Mouse (Mus musculus) limb, embryonic 11.5 days (tissue): ENCODE measurements around the gene Dkkl1. TPM values are rescaled to one million over a fixed set of nuclear protein-coding genes. Genes with fewer than 3 reads are reported as not detected.

Experiments used
- ATAC-seq: fragments of 200-750 bp; cut with Nextera tagmentation; 2 replicates; pipeline ENCODE4 v1.8.0; 2017; ENCODE audit warnings: low read depth; ENCODE audit not compliant: insufficient number of reproducible peaks, low FRiP score, low TSS enrichment
- DNase-seq: peaks from one replicate; pipeline ENCODE4 v3.0.0-alpha.2; 2015; ENCODE audit warnings: low spot score
- H3K27ac ChIP-seq: fragments of 300-500 bp; sonication (generic); replicated peaks from 2 replicates; pipeline ENCODE4 v1.5.1; 2014; ENCODE audit warnings: low read depth, mild to moderate bottlenecking, low read length
- H3K27me3 ChIP-seq: fragments of 300-500 bp; sonication (generic); 2 replicates; pipeline ENCODE4 v1.6.1; 2014; ENCODE audit warnings: mild to moderate bottlenecking, low read length, mixed read lengths; ENCODE audit not compliant: control insufficient read depth, insufficient read depth
- H3K36me3 ChIP-seq: fragments of 300-500 bp; sonication (generic); 2 replicates; pipeline ENCODE4 v1.6.1; 2014; ENCODE audit warnings: mild to moderate bottlenecking, low read length, moderate library complexity, mixed read lengths; ENCODE audit not compliant: control insufficient read depth, insufficient read depth
- H3K4me1 ChIP-seq: fragments of 300-500 bp; sonication (generic); 2 replicates; pipeline ENCODE4 v1.6.1; 2014; ENCODE audit warnings: low read length, mixed read lengths; ENCODE audit not compliant: control insufficient read depth, insufficient read depth
- H3K4me2 ChIP-seq: fragments of 300-500 bp; sonication (generic); 2 replicates; pipeline ENCODE4 v1.6.1; 2014; ENCODE audit warnings: low read depth, mild to moderate bottlenecking, moderate library complexity; ENCODE audit not compliant: severe bottlenecking
- H3K4me3 ChIP-seq: fragments of 300-500 bp; sonication (generic); 2 replicates; pipeline ENCODE4 v1.5.1; 2014; ENCODE audit warnings: low read depth, low read length
- H3K9ac ChIP-seq: fragments of 300-500 bp; sonication (generic); 2 replicates; pipeline ENCODE4 v1.6.1; 2014; ENCODE audit warnings: mild to moderate bottlenecking, low read length
- H3K9me3 ChIP-seq: fragments of 300-500 bp; sonication (generic); 2 replicates; pipeline ENCODE4 v1.6.1; 2016; ENCODE audit warnings: low read length; ENCODE audit not compliant: control insufficient read depth
- WGBS: fragments of 180-500 bp; shearing (Covaris S2); extraction: QIAGEN DNeasy Blood & Tissue Kit; methylation state at CpG from one replicate; pipeline ENCODE4 v1.1.7; 2014; 5-methylcytosine and 5-hydroxymethylcytosine counted together
- polyA plus RNA-seq: library from polyadenylated mRNA; unstranded; fragments of >200 nt; fragmentation: Nextera tagmentation; extraction: Ambion mirVana; gene quantifications from 2 replicates; pipeline ENCODE4 v1.2.1, GENCODE M21; 2014

The Dkkl1 gene
- polyA plus RNA-seq, 1 experiment from 2014 or later = 0.60 TPM

GRCm38 (mm10) chr7:45164833-45165232 is 47.1 kb downstream of the Dkkl1 start:
- no peak for DNase-seq
- Histone ChIP-seq H3K27ac (no peak overlapping the region), H3K9ac (no peak overlapping the region), H3K4me1 (0 out of 2 replicates have a peak, but pooled peaks cover 3% of the 10 kb centered on the region), H3K4me3 (no peak overlapping the region), H3K9me3 (peaks cover 9% of the 10 kb centered on the region), H3K27me3 (peaks cover 71% of the 10 kb centered on the region), H3K4me2 (no peak overlapping the region), H3K36me3 (0 out of 2 replicates have a peak, but pooled peaks cover 3% of the 10 kb centered on the region)
- WGBS = 67% methylated on average over 5 of the region's 5 CpGs
- ATAC-seq = no peak

- no peak within 1 kb of the TSS for H3K27ac ChIP-seq
- H3K4me2 ChIP-seq = peak within 1 kb of the TSS; percentile 70
- 0 out of 2 replicates have a peak within 1 kb of the TSS, but pooled peaks have one; percentile 2 for H3K9ac ChIP-seq
- DNase-seq (peak; percentile 54), ATAC-seq (no peak)
- 0 out of 2 replicates have a peak, but pooled peaks cover 3% of the 10 kb centered on the region for H3K36me3 ChIP-seq
- H3K4me1 ChIP-seq = 0 out of 2 replicates have a peak, but pooled peaks cover 3% of the 10 kb centered on the region
- H3K9me3 ChIP-seq = no peaks in the 10 kb centered on the region; the same call in 1 of the 2 replicates
- peaks cover 63% of the 10 kb centered on the region for H3K27me3 ChIP-seq
- peak within 1 kb of the TSS; percentile 30 for H3K4me3 ChIP-seq
- 4% methylated on average over 19 of the region's 41 CpGs for WGBS
Observed at GRCm38 (mm10) chr7:45163735-45164490, 48.0 kb downstream of the Dkkl1 start, which contains the start of gene Slc17a7. Gene Slc17a7, plus strand, starts transcription at chr7:45163949.

GRCm38 (mm10) chr7:45162996-45163615 is 48.8 kb downstream of the Dkkl1 start:
- 70% methylated on average over 9 of the region's 9 CpGs for WGBS
- H3K4me2 ChIP-seq = no peak overlapping the region
- no peak for ATAC-seq

GRCm38 (mm10) chr7:45162551-45162950 is 49.4 kb downstream of the Dkkl1 start:
- 0 out of 2 replicates have a peak, but pooled peaks cover 3% of the 10 kb centered on the region for H3K4me1 ChIP-seq
- no peak overlapping the region for H3K9ac ChIP-seq
- peak overlapping the region; percentile 62 for H3K4me2 ChIP-seq
- no peak overlapping the region for H3K27ac ChIP-seq
- peaks cover 49% of the 10 kb centered on the region for H3K27me3 ChIP-seq
- DNase-seq (no peak), ATAC-seq (no peak; the same call in 1 of the 2 replicates)
- peak overlapping the region; percentile 25 for H3K4me3 ChIP-seq
- H3K36me3 ChIP-seq = peaks cover 5% of the 10 kb centered on the region; the same call in 1 of the 2 replicates
- H3K9me3 ChIP-seq = no peaks in the 10 kb centered on the region; the same call in 1 of the 2 replicates
- 25% methylated on average over 6 of the region's 6 CpGs for WGBS

More at GRCm38 (mm10) chr7:45162996-45163615, 48.8 kb downstream of the Dkkl1 start:
- Histone ChIP-seq H3K4me3 (no peak overlapping the region), H3K27ac (no peak overlapping the region), H3K9me3 (no peaks in the 10 kb centered on the region; the same call in 1 of the 2 replicates), H3K36me3 (0 out of 2 replicates have a peak, but pooled peaks cover 3% of the 10 kb centered on the region), H3K4me1 (0 out of 2 replicates have a peak, but pooled peaks cover 3% of the 10 kb centered on the region), H3K9ac (no peak overlapping the region), H3K27me3 (peaks cover 55% of the 10 kb centered on the region)
- DNase-seq = no peak

GRCm38 (mm10) chr7:45161612-45162473 is 50.1 kb downstream of the Dkkl1 start:
- peaks cover 5% of the 10 kb centered on the region; the same call in 1 of the 2 replicates for H3K36me3 ChIP-seq
- peak overlapping the region; percentile 62 for H3K4me2 ChIP-seq
- H3K27ac ChIP-seq = no peak overlapping the region
- peaks cover 43% of the 10 kb centered on the region for H3K27me3 ChIP-seq
- ATAC-seq = peak; percentile 84
- 0 out of 2 replicates have a peak, but pooled peaks cover 3% of the 10 kb centered on the region for H3K4me1 ChIP-seq
- H3K9me3 ChIP-seq = no peaks in the 10 kb centered on the region; the same call in 1 of the 2 replicates
- 6% methylated on average over 34 of the region's 35 CpGs for WGBS
- H3K9ac ChIP-seq = no peak overlapping the region
- H3K4me3 ChIP-seq = peak overlapping the region; percentile 25
- DNase-seq = peak; percentile 93

GRCm38 (mm10) chr7:45160866-45161265 is 51.1 kb downstream of the Dkkl1 start:
- Histone ChIP-seq H3K4me3 (no peak overlapping the region), H3K4me1 (0 out of 2 replicates have a peak, but pooled peaks cover 3% of the 10 kb centered on the region), H3K27ac (no peak overlapping the region), H3K9ac (no peak overlapping the region), H3K9me3 (no peaks in the 10 kb centered on the region), H3K36me3 (peaks cover 5% of the 10 kb centered on the region; the same call in 1 of the 2 replicates), H3K27me3 (peaks cover 34% of the 10 kb centered on the region), H3K4me2 (no peak overlapping the region)
- ATAC-seq (no peak), DNase-seq (no peak)
- WGBS = 90% methylated on average over 3 of the region's 3 CpGs

GRCm38 (mm10) chr7:45160316-45160800 is 51.6 kb downstream of the Dkkl1 start:
- ATAC-seq (no peak), DNase-seq (no peak)
- H3K27me3 ChIP-seq = peaks cover 29% of the 10 kb centered on the region
- H3K27ac ChIP-seq = no peak overlapping the region
- 93% methylated on average over 6 of the region's 6 CpGs for WGBS
- 0 out of 2 replicates have a peak, but pooled peaks cover 5% of the 10 kb centered on the region for H3K4me1 ChIP-seq
- H3K9me3 ChIP-seq = no peaks in the 10 kb centered on the region
- H3K9ac ChIP-seq = no peak overlapping the region
- peaks cover 5% of the 10 kb centered on the region; the same call in 1 of the 2 replicates for H3K36me3 ChIP-seq
- no peak overlapping the region for H3K4me3 ChIP-seq
- no peak overlapping the region for H3K4me2 ChIP-seq
